Mouse (Mus musculus) NIH3T3 (cell line): ENCODE results near the gene Pigt.

Experiments used
- DNase-seq: peaks from one replicate; pipeline ENCODE4 v3.0.0-alpha.2; 2012; ENCODE audit warnings: low read depth

Gene Pigt

GRCm38 (mm10) chr2:164520782-164521181, 23.5 kb downstream of the Pigt start:
- peak; percentile 62 for DNase-seq

DNA sequence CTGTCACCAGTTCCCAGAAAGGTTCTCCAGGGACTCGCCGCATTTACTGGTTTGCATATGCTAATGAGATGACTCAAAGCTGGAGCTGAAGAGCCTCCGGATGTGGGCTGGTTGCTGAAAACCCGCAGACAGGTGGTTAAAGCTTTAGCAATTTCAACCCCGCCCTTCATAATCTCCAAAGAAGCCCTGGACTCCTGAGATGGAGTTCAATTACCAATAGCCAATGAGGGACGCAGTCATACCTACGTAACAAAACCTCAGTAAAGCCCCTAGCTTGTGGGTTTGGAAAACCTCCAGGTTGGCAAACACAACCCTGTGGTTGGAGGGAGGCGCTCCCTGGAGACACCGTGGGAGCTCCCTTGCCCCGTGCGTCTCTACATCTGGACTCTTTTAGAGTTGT, 24.5 kb downstream of the Pigt start:
- peak; percentile 42 for DNase-seq

GRCm38 (mm10) chr2:164522280-164522679, 25.0 kb downstream of the Pigt start:
- no peak for DNase-seq

DNA sequence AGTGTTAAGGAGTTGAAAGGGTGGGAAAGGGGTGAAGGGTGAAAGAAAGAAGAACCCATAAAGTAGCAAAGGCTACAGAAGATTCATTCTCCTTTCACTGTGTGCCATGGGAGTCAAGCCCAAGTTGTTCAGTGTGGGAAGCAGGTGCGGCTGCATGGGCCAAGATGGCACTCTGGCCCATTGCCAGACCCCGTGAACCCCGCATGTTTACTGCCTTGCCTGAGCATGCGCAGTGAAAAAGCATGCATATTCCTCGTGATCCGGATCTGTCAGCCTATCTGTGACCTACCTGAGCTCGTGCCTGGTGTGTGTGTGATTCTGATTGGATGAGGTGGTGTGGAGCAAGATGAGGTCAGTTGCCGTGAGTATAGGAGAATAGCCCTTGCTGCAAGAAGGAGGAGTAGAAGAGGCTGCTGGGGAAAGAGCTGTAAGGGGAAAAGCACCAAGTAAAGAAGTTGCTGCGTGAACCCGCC, 26.0 kb downstream of the Pigt start:
- DNase-seq: no peak

- no peak for DNase-seq
These were observed 31.2 kb downstream of the Pigt start for GRCm38 (mm10) chr2:164528557-164528956.

DNA sequence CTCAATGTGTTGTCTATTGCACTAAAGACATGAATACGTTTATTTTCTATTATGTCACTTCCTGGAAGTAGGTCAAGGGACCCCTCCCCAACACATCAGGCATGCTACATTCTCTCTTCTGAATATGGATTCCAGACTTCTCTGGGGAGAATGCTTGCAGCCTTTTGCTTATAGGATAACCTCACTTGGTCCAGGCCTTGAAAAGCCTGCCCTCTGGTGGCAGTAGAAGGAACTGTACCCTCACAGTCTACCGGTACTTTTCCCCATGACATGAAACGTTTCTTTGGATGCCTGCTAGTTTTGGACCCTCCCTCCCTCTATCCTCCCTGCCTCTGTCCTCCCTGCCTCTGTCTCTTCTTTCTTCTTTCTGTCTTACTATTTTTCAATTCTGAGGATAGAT, 33.8 kb downstream of the Pigt start:
- peak; percentile 87 for DNase-seq

DNA sequence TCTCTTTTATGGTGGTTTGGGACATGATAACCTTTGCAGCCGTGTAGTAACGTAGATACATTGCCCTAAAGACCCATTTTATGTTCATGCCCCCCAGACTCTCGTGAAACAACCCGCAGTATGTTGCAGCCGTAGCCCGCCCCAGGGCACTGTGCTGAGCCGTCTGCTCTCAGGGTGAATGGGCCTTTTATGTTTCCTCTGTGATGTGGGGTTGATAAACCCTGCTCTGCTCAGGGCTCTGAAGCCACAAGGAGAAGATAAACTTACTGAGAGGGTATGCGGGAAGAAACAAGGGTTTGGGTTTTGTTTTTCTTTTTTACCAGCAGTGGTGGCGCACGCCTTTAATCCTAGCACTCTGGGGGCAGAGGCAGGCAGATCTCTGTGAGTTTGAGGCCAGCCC, 37.0 kb downstream of the Pigt start:
- DNase-seq: no peak

DNA sequence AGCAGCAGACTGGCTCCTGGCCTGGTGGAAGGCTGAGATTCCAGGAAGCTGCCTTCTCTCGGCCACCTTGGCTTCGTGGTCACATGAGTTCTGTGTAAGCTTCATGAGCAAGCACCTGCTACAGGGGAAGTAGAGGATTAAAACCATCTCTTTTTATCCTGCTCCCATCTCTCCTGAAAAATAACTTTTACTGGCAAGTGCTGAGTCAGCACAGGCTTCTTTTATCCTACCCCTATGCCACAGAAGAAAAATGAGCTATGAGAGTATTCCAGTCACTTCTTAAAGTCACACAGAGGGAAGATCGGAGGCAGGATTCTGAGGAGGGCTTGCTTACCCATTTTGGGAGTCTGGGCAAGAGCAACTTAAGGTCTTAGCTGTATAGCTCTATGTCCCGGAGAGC, 39.7 kb downstream of the Pigt start:
- DNase-seq: no peak

DNA sequence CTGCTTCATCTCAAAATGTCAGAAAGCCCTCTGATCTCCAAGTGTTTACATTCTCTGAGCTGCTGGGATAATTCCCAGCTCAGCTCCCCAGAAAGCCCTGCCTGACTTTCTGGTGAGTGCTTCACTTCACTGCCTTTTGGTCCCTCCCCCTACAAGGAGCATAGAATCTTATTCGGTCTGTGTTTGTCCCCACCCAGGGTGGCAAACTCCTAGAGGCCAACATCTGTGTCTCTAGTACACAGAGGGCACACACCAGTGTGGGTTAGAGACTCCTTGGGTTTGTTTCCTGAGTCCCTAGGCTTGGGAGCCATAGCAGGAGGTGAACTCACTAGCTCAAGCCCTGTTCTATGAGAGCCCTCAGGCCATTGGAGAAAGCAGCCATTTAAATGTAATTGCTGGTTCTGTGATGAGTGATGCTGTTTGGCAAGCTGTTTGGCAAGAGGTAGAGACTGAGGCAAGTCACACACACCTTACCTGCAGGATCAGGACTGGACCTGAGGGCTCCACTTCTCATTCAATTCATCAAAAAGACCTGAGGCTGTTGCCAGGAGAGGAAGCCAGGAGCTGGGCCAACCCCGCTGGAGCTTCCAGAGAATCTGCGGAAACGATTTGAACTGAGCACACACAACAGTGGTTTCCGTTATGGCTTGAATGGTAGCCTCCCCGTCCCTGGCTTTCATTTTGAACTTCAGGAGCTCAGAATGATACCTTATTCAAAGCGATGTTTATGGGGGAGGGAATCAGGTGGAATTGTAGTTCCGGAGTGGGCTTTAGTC, 43.5 kb downstream of the Pigt start:
- DNase-seq: no peak

DNA sequence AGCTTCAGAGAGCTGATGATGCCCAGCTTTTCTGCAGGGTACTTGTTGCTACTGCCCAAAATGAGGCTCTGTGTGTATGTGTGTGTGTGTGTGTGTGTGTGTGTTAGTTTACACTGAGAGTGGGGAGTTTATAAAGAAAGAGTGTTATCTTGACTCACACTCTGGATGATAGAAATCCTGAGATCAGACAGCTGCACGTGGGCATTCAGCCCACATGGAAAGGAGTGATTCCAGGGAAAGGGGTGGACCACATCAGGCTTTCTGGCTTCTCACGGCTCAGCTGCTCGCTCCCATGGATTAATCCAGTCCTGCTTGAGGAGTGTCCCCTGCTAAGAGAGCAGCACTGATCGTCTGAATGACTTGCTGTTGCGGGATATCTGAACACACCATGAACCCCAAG, 44.8 kb downstream of the Pigt start:
- DNase-seq: no peak

DNA sequence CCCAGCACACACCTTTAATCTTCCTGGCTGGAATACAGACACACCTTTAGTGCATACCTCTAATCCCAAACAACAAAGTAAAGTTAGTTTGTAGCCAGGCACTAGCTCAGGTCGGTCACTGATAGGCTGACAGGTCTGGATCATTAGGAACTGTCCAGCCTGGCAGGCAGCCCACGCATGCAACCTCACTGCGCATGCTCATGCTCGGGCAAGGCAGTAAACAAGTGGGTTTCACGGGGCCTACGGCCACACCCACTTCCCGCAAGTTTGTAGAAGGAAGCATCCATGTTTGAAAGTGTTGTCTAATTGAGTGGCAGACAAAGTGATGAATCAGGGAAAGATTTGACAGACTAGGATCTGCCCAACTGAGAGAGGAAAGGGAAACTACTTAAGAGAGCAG, 45.3 kb downstream of the Pigt start:
- DNase-seq: no peak

DNA sequence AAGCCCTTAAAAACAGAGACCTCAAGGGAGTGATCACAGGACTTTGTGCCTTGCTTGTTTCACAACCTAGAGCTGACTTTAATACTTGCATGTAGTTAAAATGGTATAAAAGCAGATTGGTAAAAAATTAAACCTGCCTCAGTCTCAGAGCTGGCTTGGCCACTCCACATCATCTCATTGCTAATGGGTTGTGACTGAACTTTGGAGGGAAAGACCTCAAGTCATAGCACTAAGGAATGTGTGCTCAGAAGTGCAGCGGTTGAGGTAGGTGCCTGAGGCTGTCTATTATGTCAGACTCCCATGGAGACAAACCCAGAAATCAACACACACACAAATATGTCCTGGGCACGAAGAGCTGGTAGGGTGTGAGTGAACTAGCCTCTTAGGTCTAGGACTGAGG, 46.4 kb downstream of the Pigt start:
- no peak for DNase-seq

GRCm38 (mm10) chr2:164544454-164545097, 47.3 kb downstream of the Pigt start:
- DNase-seq: no peak

GRCm38 (mm10) chr2:164549338-164549737, 52.0 kb downstream of the Pigt start:
- peak; percentile 37 for DNase-seq

DNA sequence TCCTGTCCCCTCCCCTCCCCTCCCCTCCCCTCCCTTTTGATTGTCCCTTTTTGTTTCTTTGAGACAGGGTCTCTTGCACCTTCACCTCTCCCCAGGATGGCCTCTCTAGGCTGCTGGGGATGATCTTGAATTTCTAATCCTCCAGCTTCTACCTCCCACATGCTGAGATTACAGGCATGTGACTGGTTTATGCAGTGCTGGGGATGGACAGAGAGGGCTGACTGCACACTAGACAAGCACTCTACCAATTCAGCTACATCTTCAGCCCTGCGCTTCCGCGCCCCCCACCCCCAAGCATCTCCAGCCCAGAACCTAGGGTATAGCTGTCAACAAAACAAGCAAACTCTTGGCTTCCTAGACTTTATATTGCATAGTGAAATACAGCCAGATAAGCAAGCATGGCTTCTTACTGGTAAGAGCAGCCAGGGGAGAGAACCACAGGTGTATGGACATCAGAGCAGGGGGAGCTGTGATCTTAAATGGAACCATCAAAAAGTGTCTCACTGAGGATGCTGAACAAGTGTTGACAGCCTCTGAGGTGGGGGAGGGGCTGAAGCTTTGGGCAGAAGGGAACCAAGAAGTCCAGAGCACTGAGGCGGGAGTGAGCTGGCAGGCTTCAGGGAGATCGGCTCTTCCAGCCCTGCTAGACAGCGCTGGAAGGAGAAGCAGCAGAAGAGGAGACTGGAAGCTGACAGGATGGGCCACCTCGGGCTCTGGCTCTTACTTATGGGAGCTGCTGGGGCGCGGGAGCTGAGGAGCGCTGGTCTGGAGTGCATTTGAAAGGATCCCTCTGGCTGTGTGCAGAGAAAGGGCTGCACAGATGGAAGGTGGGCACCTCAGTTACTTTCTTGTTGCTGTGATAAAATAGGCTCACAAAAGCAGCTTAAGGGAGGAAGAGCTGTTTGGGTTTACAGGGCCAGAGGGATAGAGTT, 52.9 kb downstream of the Pigt start:
- no peak for DNase-seq

- no peak for DNase-seq
These were observed 53.6 kb downstream of the Pigt start for GRCm38 (mm10) chr2:164550895-164551269.

GRCm38 (mm10) chr2:164551502-164551901, 54.2 kb downstream of the Pigt start:
- no peak for DNase-seq
